Mouse (Mus musculus) testis, postnatal 10 days (tissue): ENCODE data around the gene Arhgef28.

Experiments used
- DNase-seq: peaks from one replicate; pipeline ENCODE4 v3.0.0; 2021; ENCODE audit warnings: low spot score

The Arhgef28 gene

DNA sequence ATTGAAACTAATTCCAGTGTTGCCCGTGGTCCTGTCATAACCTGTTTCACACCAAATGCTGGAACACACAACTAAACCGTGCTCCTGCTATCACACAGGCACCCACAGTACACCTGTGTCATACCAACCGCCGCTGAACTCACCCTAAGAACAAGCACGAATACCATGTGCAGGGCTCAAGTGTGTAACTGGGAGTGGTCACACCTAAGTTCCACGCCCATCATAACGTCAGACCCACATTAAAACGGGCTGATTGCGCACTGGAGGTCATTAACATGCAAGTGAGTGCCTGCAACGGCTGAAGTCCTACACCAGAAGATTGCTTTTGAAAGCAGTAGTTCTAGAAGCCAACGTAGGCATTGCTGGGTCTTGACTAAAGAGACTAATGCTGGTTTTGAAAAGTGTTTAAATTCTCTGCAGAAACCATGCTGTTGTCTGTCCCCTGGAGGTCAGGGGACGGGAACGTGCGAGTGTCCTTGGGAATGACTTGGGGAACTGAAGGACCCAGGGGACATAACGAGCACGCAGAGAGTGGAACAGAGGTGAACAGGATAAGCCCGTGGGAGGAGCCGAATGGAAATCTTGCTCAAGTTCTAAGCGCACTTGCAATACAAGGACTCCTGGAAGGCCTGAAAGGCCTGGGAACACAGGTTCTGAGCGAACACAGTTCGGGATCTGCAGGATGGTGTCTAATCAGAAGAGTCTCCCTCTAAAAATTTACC, 22.9 kb downstream of the Arhgef28 start:
- no peak for DNase-seq

DNA sequence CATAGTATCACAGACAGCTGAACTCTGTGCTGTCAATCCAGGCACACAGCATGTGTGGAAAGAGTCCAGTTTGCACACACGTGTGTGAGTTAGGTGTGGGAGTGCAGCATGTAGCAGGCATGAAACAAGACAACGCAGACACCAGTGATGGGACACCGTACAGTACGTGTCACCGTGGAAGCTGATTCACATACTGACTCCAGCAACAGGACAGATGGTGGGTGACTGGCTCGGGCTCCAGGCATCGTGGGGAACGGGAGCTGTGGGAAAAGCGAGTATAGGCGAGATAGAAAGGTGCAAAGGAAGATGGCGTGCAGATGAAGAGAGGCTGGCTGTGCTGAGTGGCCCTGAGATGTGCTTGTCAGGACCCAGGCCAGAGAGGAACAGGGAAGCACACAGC, 23.9 kb downstream of the Arhgef28 start:
- no peak for DNase-seq

DNA sequence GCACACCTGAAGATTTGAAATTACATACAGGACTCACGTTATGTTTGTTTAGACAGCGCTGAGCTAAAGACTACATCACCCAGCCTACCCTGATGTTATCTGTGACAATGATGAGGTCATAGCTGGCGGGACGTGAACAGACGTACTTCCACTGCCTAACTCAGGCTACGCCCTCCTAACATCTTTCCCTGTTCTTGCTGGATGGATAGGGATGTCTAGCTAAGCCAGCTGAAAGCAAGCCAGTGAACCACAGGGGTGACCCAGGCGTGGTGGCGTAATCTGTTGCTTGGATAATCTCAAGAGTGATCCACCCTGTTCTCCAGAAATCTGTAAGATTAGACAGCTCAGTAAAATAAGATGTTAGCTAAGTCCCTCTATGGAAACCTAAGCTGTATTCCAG, 25.6 kb downstream of the Arhgef28 start:
- no peak for DNase-seq

DNA sequence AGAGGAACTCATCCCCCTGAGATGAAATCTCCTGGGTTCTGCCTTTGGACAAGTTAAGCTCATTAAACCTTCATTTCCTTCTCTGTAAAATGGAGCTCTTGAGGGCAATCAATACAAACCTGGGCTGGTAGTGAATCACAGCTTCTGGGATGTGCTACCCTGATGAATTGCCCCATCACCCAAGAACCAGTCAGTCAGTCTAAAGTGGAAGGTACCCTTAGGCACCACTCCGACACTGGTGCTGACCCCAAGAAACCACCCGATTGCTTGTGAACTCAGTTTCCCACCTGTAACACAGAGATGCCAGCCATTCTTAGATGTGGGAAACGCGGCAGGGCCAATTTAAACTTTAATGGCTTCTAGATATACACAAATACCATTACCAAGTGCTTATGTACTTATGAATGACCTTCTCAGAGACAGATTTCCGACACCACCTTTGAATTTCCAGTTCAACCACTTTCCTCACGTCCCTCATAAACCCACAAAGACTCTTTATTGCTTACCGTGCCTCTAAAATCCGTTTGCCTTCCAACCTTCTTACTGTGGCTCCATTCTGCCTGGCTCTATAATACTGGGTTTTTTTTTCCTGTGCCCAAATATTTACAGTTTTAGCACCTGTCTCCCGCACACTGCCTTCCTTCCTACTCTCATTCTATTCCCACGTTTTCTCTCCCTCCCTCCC, 30.8 kb downstream of the Arhgef28 start:
- no peak for DNase-seq

DNA sequence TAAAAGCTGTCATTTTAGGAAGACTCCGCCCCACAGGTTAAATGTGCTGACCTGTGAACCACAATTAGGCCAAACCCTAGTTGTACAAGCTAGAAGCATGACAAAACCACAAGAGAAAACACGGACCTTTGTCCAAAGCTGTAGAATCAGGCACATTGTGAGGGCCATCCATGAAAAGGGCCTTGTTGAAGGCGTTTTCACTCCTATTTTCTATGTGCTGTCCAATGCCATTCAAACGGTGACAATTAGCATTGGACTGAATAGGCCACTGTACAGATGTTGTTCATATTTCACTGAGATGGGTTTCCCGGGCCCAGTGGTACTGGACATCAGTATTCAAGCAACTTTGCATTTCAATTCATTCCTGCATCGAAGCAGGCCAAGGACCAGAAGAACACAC, 33.2 kb downstream of the Arhgef28 start:
- no peak for DNase-seq

DNA sequence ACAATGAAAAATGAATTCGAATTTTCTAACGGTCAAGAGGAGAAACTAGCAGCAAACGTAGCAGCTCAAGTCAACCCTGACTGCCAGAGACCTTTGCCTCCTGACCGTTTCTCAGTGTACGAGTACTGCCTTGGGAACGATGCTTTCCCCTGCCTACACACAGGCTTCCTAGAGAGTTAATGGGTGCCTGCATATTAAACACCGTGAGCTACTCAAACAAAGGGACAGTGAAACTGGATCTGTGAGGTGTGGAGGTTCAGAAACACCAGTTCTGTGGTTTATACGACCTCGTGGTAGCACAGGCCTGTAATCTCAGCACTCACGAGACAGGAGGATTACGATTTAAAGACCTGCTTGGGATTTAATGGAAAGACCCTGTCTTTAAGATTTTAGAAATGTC, 33.9 kb downstream of the Arhgef28 start:
- no peak for DNase-seq

DNA sequence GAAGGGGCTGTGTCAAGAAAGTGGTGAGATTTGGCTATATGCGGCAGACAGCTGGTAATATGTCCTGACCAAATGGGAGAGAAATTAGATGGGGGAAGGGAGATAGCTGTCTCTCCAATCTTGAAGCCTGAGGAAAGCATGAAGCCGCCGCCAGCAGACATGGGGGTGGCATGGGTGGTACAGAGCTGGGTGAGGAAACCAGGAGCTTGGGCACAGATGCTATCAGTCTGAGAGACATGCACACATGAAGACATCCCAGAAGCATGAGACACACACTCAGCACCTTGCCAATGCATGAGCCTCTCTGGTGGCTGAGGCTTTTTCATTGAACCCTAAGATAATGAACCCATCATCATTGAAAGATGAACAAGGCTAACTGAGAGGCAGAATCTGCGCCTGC, 34.5 kb downstream of the Arhgef28 start:
- no peak for DNase-seq

DNA sequence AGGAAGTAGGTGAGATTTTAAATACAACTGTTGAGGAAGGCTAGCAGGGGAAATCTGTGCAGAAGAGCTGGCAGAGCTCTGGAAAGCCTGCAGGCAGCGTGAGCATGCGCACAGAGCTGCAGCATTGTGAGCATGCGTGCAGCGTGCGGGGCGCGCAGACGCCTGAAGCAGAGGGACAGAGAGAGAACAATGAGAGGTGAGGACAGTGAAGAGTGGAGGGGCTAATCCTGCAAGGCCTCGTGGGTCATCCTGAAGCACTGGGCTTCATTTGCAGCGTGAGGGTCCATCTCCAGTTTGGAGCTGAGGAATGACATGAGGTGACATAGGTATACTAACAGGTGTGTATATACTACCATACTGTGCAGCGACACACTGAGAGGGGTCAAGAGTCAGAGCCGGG, 35.0 kb downstream of the Arhgef28 start:
- DNase-seq, result no peak

DNA sequence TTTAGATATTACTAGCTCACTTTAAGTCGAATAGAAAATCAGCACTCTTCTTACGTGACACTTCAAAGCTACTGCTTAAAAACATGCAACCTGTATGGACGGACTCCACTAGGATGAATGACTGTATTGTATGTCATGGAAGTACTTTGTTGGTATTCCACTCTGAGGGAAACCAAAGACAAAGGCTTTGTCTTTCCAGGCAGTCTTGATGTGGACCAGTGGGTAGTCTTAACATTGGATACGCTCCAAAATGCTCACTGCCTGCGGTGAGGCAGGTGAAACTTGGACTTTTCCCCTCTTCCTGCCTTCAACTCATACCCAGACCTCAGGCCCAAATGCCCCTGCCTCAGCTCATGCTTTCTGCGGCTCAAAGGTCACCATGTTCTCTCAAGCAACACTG, 41.4 kb downstream of the Arhgef28 start:
- no peak for DNase-seq

DNA sequence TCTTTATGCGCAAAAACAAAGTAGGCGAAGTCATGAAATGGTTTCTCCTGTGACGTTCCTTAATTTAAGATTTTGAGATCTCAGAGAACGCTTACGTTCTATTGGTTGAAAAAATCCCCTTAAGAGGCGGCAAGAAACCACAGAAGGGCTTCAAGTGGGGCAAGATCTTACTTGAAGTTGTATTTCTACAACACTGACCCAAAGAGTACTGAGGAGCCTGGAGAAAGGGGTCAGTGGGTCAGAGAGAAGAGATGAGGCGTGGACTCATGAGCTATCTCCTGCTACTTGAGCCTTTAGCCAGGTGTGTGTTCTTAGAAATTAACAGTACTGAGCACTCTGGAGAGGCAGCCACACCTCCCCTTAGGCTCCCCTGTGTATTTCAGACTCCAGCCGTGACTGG, 44.7 kb downstream of the Arhgef28 start:
- no peak for DNase-seq

DNA sequence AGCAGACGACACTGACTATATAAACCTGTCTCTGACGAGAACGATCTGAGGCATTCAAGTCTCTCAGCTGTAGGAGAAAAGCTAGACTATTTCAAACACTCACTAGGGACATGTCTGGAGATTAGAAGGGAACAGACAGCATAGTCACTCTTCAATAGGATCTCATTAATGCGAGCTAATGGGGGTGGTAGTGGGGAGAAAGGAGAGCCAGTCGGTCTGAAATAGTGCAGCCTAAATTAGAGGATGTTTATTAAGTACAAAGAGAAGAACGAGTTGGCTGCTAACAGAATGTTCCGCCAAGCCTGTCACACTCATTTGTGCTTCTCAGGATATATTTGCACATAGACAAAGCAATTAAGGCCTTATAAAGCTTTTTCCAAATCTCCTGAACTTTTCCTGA, 49.6 kb downstream of the Arhgef28 start:
- DNase-seq, result no peak

DNA sequence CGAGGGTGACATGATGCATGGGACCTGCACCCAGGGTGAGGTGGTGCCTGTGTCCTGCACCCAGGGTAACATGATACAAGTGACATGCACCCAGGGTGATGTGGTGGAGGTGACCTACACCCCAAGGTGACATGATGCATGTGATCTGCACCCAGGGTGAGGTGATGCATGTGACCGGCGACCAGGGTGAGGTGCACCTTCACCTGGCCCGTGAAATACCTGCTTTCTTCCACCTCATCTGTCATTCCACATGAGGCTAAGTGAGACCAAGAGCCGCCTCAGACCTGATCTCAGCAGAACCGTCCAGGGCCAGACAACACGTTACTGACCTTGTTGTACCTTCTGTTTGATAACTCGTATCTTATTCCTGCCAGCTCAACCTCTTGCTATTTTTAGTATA, 53.5 kb downstream of the Arhgef28 start:
- no peak for DNase-seq

DNA sequence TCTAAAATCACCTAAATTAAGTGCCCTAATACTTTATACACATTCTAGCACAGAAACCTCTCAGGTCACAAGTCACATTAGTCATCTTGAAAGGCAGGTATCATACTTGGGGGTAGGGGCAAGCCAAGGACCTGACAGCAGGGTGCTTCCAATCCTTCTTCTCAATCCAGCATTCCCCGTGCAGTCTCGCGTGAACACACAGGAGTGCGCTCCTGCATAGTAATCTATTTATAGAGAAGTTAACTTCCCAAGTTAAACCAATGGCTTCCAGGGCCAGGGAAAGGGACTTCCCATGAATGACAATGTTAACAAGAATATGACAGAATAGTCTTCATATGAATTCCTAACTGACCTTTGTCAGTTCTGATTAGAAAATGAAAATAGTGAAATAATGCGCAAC, 58.7 kb downstream of the Arhgef28 start:
- DNase-seq, result no peak

DNA sequence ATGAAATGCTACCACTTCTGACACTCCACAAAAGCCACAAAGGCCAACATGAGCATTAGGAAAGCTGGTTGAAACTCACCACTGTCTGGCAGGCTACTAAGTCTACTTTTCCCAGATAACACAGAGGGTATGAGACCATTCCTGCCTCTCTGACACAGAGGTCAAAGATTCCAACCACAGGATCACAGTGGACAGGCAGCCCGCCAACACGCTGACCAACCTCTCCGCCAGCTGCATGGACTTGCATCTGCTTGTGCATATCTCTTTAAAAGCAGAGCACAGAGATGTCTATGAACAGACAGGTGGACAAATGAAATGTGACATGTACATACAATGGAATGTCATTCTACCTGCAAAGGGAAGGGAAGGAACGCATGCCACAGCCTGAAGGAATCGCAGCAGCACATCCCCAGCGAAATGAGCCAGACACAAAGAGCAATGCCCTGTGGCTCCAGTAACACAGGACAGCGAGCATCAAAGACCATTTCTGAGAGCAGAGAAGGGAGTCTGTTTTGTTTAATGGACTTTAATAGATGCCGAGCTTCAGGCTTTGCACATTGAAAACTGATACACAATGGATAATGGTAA, 59.6 kb downstream of the Arhgef28 start:
- no peak for DNase-seq

DNA sequence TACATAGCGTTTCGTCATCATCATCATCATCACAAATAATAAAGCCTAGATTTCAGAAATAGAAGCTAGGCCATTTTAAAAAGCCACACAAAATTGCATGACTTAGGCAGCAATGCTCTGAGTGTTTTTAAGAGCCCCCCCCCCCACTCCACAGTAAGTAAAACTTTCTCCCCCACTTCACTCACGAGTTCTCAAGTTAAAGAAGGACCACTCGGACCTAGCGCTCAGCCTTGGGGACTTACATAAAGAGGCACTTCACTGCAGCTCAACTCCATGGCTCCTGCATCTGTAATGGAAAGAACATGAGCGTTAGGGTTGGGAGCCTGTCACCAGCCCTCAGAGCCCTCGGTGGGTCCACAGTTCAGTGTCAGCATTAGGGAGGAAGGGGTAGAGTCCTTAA, 60.9 kb downstream of the Arhgef28 start:
- no peak for DNase-seq

DNA sequence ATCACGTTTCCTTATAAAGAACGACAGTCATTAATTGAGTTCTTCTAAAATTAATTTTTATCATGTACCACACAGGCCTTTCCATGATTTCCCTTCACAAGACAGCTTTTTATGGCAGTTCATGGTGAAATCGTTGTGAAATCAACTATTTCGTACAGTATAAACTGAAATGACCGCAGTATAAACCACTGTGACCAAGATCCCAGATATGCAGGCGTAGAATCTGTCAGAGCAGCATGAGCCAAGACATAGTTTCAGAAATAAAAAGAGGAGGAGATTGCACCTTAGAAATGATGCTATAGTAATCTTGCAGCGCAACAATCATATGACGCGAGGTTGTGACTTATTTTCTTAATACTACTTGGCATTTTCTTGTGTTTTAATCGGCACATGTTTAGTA, 63.2 kb downstream of the Arhgef28 start:
- no peak for DNase-seq

DNA sequence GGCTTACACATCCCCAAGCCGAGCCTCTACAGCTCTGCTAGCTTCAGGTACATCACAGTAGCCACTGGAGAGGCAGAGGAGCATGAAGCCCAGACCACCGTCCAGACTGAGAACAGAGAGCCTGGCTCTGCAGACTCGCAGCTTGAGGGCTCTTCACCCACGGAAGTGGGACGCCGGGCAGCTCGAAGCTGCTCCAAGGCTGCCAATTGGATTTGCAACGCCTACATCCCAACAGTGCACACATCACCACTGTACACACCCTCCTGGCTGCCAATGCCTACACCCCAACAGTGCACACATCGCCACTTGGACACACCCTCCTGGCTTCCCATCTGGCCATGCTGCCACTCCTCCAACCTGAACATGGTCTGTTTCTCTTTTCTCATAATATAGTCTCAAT, 65.6 kb downstream of the Arhgef28 start:
- no peak for DNase-seq

DNA sequence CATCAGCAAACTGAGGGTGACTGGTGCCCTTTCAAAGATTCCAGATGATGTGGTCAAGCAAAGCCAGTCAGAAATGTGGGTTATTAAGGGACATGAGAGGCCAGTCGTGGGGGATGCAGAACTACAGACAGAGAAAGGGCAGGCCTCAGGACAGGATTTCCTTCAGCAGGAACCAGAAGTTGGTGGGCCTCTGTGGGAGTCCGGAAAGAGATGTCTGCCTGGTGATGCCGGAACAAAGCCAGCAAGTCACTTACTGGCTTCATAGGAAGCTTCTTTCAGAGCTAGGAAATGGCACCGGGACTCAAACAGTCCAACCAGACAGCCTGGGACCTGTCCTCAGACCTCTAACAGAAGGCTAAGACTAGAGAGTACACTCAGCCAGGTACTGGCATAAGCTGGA, 67.5 kb downstream of the Arhgef28 start:
- no peak for DNase-seq

DNA sequence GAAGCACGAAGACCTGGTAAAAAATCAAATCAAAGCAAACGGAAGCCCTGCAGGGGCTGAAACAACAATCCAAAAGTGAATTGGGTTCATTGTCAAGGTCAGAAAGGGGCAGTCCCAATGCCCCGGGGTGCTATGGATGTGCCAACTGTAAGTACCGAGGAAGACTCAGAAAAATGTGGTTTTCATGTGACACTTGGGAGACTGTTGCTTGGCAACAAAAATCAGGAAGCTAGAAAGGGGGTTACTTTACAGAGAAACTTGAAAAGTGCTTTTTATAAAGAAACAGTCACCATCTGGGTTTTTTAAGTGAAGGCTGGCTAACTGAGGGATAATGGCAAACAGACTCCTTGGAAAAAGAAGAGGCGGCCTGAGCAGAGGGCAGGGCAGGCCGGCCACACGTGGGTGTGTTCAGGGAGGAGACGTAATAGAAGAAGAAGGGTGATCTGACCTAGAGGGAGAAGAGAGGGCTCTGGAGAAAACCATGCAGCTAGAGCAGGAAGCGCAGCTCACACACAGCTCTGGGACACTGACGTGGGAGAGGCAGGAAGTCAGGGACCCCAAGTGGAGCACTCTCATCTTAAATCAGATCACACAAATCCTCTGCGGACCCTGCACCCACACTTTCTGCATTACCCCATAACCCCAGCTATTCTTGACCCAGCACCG, 70.2 kb downstream of the Arhgef28 start:
- DNase-seq, result no peak

DNA sequence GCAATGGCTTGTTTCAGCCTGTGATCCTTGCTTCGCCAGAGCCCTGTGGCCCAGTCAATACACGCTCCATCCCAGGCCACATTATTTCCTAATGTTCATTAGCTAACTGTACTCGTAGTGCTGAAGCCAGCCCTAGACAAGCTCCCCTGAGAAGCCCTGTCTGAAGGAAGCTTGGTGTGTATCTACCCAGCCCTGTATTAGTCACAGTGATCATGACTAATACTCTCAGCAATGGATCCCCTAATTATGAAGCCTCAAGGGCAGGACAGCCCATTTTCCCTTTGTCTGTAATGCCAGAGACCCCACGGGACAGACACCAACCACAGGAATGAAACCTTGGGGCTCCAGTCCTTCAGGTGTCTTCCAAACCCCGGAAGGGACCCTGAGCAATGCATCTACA, 73.3 kb downstream of the Arhgef28 start:
- no peak for DNase-seq

DNA sequence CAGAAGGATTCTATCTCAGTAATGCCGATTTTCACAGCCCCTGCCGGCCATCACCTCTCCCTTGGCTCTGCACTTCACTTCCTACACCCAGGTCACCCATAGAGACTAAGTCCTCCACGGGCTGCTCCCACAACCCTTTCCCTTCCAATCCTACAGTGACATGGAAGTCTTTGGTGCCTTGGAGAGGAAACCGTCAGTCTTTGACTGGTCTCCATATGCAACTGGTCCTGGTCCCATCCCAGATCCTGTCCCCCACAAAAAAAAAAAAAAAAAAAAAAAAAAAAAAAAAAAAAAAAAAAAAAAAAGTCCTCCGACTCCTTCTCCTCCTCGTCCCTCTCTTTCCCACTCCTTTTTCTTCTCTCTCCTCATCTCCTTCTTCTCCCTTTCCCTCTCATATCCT, 74.0 kb downstream of the Arhgef28 start:
- DNase-seq, result no peak

DNA sequence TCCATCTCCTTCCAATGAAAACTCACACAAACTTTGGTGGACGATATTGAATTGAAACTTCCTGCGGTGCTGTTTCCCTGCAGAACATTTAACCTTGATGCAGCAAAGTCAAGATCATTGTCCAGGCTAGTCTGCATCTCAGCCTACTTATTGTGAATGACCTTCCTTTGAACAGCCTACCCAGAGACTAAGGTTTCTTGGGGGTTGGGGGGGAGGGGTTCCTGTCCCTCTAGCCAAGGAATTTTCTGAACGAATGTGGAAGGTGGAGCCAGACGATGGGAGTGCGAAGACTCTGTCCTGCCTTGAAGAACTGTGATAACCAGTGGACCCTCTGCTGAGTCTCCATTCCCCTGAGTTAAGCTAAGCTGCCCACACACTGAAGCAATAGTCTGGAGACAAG, 80.6 kb downstream of the Arhgef28 start:
- DNase-seq, result no peak

DNA sequence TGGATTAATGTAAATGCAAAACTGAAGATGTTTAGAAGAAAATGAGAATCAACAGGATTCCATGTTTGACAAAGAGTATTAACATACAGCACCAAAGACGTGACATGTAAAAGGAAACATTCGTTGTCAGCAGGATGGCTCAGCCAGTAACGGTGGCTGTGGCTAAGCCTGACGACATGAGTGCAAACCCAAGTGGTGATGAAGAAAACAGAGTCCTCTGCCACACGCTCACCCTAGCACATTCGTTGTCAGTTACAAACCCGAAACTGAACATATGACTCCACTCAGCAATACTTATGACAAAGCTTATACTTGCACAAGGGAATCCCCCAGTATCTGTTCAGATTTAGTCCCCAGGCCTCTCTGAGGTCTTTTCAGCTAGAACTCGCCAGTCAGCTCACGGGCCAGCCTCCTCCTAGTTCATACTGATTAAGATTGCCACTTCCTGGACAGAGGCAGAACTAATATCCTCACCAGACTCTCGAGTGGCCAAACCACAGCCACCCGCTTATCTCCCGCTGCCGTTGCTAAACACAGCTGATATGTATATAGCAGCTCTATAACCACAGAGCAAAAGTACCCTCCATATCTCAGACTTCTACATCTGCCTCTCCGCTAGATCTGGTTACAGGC, 82.0 kb downstream of the Arhgef28 start:
- DNase-seq, result no peak
